Mouse (Mus musculus) embryonic facial prominence, embryonic 11.5 days (tissue): ENCODE measurements around the gene 4930539E08Rik. TPM values are rescaled to one million over a fixed set of nuclear protein-coding genes. Genes with fewer than 3 reads are reported as not detected.

ENCODE experiments used
- ATAC-seq: fragments of 200-750 bp; cut with Nextera tagmentation; replicated peaks from 2 replicates; pipeline ENCODE4 v1.8.0; 2017; ENCODE audit warnings: low read depth; ENCODE audit not compliant: insufficient number of reproducible peaks, low FRiP score, low TSS enrichment
- DNase-seq: peaks from one replicate; pipeline ENCODE4 v3.0.0-alpha.2; 2015; ENCODE audit warnings: low spot score
- H3K27ac ChIP-seq: fragments of 300-500 bp; sonication (generic); replicated peaks from 2 replicates; pipeline ENCODE4 v1.5.1; 2014; ENCODE audit warnings: mild to moderate bottlenecking, low read depth, low read length, control low read depth
- H3K27me3 ChIP-seq: fragments of 300-500 bp; sonication (generic); 2 replicates; pipeline ENCODE4 v1.6.1; 2014; ENCODE audit warnings: mild to moderate bottlenecking, low read length, moderate library complexity, mixed read lengths; ENCODE audit not compliant: control insufficient read depth, insufficient read depth
- H3K36me3 ChIP-seq: fragments of 300-500 bp; sonication (generic); replicated peaks from 2 replicates; pipeline ENCODE4 v1.6.1; 2014; ENCODE audit warnings: low read depth, mild to moderate bottlenecking, low read length, moderate library complexity, mixed read lengths; ENCODE audit not compliant: control insufficient read depth, insufficient read depth
- H3K4me1 ChIP-seq: fragments of 300-500 bp; sonication (generic); 2 replicates; pipeline ENCODE4 v1.6.1; 2014; ENCODE audit warnings: low read length, mixed read lengths; ENCODE audit not compliant: control insufficient read depth, insufficient read depth
- H3K4me2 ChIP-seq: fragments of 300-500 bp; sonication (generic); 2 replicates; pipeline ENCODE4 v1.6.1; 2014; ENCODE audit warnings: low read depth, mild to moderate bottlenecking, control low read depth, low read length, moderate library complexity
- H3K4me3 ChIP-seq: fragments of 300-500 bp; sonication (generic); 2 replicates; pipeline ENCODE4 v1.5.1; 2014; ENCODE audit warnings: low read depth, low read length, control low read depth
- H3K9ac ChIP-seq: fragments of 300-500 bp; sonication (generic); replicated peaks from 2 replicates; pipeline ENCODE4 v1.6.1; 2014; ENCODE audit warnings: mild to moderate bottlenecking, control low read depth, low read length
- H3K9me3 ChIP-seq: fragments of 300-500 bp; sonication (generic); replicated peaks from 2 replicates; pipeline ENCODE4 v1.6.1; 2016; ENCODE audit warnings: mild to moderate bottlenecking, low read length, inconsistent platforms, mixed read lengths; ENCODE audit not compliant: control insufficient read depth
- WGBS: fragments of 180-500 bp; shearing (Covaris S2); extraction: QIAGEN DNeasy Blood & Tissue Kit; methylation state at CpG from one replicate; pipeline ENCODE4 v1.1.7; 2014; 5-methylcytosine and 5-hydroxymethylcytosine counted together
- polyA plus RNA-seq: library from polyadenylated mRNA; unstranded; fragments of >200 nt; fragmentation: Nextera tagmentation; extraction: Ambion mirVana; gene quantifications from 2 replicates; pipeline ENCODE4 v1.2.1, GENCODE M21; 2014

The 4930539E08Rik gene
- polyA plus RNA-seq, 1 experiment from 2014 or later: 0.13 TPM

DNA sequence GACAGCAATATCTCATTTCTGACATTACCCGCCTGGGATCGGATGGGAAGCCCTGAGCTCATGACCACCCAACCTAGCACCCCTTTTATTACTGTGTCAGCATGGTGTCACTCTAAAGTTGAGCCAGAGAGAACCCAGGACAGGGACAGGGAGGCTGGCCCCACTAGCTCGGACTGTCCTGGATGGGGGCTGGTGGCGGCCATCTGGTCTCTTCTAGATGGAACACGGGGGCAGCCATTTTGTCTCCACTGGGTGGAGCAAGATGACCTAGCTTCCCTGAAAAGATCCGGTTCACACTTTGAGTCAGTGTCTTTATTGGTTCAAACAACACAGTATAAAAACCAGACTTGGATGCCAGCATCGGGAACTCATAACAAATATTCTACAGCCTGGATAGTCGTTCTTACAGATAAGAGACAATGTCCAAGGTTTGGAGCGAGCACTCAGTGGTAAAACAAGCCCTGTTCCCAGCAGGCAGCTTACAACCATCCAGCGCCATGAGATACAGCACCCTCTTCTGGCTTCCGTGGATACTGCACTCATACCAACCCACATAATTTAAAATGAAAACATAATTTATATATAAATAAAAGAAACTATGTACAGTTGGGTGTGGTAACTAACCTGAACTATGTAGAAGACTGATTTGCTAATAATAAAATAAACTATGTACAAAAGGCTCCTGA is 18.9 kb downstream of the 4930539E08Rik start:
- WGBS: 89% methylated on average over 11 of the region's 11 CpGs
- H3K4me1 ChIP-seq: no peaks in the 10 kb centered on the region

DNA sequence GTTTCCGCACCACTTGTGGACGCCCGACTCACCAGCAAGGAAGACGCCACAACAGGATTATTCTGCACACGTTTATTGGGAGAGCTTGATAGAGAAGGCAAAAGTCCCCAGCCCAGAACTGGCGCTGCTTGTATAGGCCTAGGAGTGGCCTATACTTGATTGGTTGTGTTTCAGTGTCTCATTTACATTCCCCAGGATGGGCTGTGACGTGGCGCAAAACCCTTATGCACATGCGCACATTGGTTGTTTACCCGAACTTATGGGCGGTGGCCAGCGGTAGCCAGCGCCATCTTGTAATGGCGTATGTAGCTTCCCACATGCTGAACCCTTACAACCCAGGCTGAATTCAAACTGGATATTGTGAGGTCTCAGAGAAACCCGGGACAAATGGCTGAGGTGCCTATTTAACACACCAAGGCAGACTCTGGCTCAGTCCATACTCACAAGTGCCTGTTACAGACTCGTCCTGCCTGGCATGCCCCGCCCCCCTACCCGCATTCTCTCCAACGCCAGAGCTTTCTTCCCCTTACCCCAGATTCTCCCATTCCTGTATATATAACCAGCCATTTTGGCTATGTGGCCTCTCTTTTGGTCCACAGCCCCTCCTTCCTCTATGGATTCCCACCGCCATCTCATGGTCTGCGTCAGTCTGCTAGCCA is 19.8 kb downstream of the 4930539E08Rik start:
- H3K9me3 ChIP-seq: no peaks in the 10 kb centered on the region
- ATAC-seq (no peak), DNase-seq (no peak)
- H3K27ac ChIP-seq: no peak overlapping the region
- H3K27me3 ChIP-seq: no peaks in the 10 kb centered on the region
- H3K9ac ChIP-seq: no peak overlapping the region
- H3K4me2 ChIP-seq: no peak overlapping the region
- no peak overlapping the region for H3K4me3 ChIP-seq
- no peaks in the 10 kb centered on the region for H3K36me3 ChIP-seq
- 95% methylated on average over 21 of the region's 21 CpGs for WGBS
- no peaks in the 10 kb centered on the region for H3K4me1 ChIP-seq

More for the DNA sequence above, 18.9 kb downstream of the 4930539E08Rik start:
- H3K27ac ChIP-seq: no peak overlapping the region
- no peaks in the 10 kb centered on the region for H3K27me3 ChIP-seq
- no peak overlapping the region for H3K4me3 ChIP-seq
- H3K9ac ChIP-seq: no peak overlapping the region
- ATAC-seq: no peak
- DNase-seq: no peak
- H3K4me2 ChIP-seq: no peak overlapping the region
- no peaks in the 10 kb centered on the region for H3K36me3 ChIP-seq
- no peaks in the 10 kb centered on the region for H3K9me3 ChIP-seq

- 84% methylated on average over 11 of the region's 11 CpGs for WGBS
- Histone ChIP-seq H3K9ac (no peak overlapping the region), H3K27me3 (no peaks in the 10 kb centered on the region), H3K4me1 (no peaks in the 10 kb centered on the region), H3K4me3 (no peak overlapping the region), H3K27ac (no peak overlapping the region), H3K4me2 (no peak overlapping the region), H3K36me3 (no peaks in the 10 kb centered on the region), H3K9me3 (no peaks in the 10 kb centered on the region)
- DNase-seq: no peak
- no peak for ATAC-seq
Measured at GRCm38 (mm10) chr17:28894050-28894767, 20.9 kb downstream of the 4930539E08Rik start.

- no peak overlapping the region for H3K4me3 ChIP-seq
- ATAC-seq (no peak), DNase-seq (no peak)
- H3K36me3 ChIP-seq: no peaks in the 10 kb centered on the region
- no peak overlapping the region for H3K27ac ChIP-seq
- no peaks in the 10 kb centered on the region for H3K27me3 ChIP-seq
- 73% methylated on average over 8 of the region's 8 CpGs for WGBS
- H3K4me1 ChIP-seq: no peaks in the 10 kb centered on the region
- no peaks in the 10 kb centered on the region for H3K9me3 ChIP-seq
- no peak overlapping the region for H3K9ac ChIP-seq
- no peak overlapping the region for H3K4me2 ChIP-seq
Measured at GRCm38 (mm10) chr17:28886266-28886665, 28.9 kb downstream of the 4930539E08Rik start.

- Histone ChIP-seq H3K9ac (no peak overlapping the region), H3K36me3 (no peaks in the 10 kb centered on the region), H3K4me1 (no peaks in the 10 kb centered on the region), H3K4me2 (no peak overlapping the region), H3K9me3 (no peaks in the 10 kb centered on the region), H3K27ac (no peak overlapping the region), H3K27me3 (no peaks in the 10 kb centered on the region), H3K4me3 (no peak overlapping the region)
- 85% methylated on average over 8 of the region's 8 CpGs for WGBS
- ATAC-seq (no peak), DNase-seq (no peak)
Measured at GRCm38 (mm10) chr17:28885231-28885630, 29.9 kb downstream of the 4930539E08Rik start.

- no peak overlapping the region for H3K27ac ChIP-seq
- H3K4me2 ChIP-seq: no peak overlapping the region
- H3K9me3 ChIP-seq: no peaks in the 10 kb centered on the region
- H3K36me3 ChIP-seq: no peaks in the 10 kb centered on the region
- no peak overlapping the region for H3K9ac ChIP-seq
- H3K4me3 ChIP-seq: no peak overlapping the region
- WGBS: 70% methylated on average over 10 of the region's 10 CpGs
- no peak for ATAC-seq
- H3K4me1 ChIP-seq: no peaks in the 10 kb centered on the region
- DNase-seq: no peak
- no peaks in the 10 kb centered on the region for H3K27me3 ChIP-seq
Measured at GRCm38 (mm10) chr17:28883941-28884516, 31.1 kb downstream of the 4930539E08Rik start.

- no peak for ATAC-seq
- Histone ChIP-seq H3K9me3 (no peaks in the 10 kb centered on the region), H3K36me3 (no peaks in the 10 kb centered on the region), H3K4me2 (no peak overlapping the region), H3K27me3 (no peaks in the 10 kb centered on the region), H3K27ac (no peak overlapping the region), H3K9ac (no peak overlapping the region), H3K4me1 (no peaks in the 10 kb centered on the region), H3K4me3 (no peak overlapping the region)
- no peak for DNase-seq
- WGBS: 57% methylated on average over 8 of the region's 8 CpGs
Measured at GRCm38 (mm10) chr17:28882810-28883209, 32.3 kb downstream of the 4930539E08Rik start.
